23 mouse cellular contexts compared by ENCODE assay signal in the genomic region with DNA sequence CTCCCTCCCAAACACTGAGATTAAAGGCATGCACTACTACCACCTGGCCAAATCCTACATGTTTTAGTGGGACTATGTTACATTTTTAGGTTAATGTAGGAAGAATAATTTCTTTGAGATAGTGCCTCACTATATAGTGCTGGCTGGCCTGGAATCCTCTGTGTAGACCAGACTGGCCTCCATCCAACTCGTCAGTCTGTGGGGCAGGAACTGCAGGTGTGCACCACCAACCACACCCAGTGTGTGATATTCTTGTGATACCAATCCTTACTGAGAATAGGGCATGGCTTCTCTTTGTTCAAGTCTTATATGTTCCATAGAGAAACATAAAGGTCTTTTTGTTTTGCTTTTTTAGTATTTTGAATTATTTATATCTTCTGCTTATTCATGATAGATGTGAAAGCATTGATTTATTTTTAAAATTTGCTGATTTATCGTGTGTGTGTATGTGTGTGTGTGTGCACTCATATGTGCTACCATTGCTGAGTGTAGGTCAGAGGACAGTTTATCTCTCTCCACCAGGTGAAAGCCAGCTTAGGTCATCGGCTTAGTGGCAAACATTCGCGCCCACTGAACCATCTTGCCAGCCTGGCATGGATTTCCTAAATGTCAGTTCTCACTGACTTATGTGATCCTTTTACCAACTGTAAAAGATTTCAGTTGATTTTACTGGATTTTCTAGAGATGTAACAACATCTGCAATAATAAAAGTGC.
"Had no signal": no experiment of that assay in that cellular context is flagged by ENCODE, and none has a peak within 500 bp of the region (broad histone marks: within the 10 kb centered on the region; RNA-seq: fewer than 3 reads in every experiment).

No protein-coding gene starts in this region.

- DNase-seq: gastrocnemius, postnatal 14 days; heart, adult 18-20 months; heart, postnatal 10 days; heart, postnatal 4 days; kidney, adult 18-20 months; kidney, adult 8-10 months; kidney, postnatal 10 days; kidney, postnatal 25 days; kidney, postnatal 4 days had no signal

- H3K9ac ChIP-seq: heart, embryonic 12.5 days; hindbrain, embryonic 12.5 days; hindbrain, embryonic 14.5 days; intestine, embryonic 15.5 days had no signal

- H3K4me1 ChIP-seq: hindbrain, embryonic 12.5 days had no signal

- H3K27ac ChIP-seq: heart, embryonic 10.5 days; hindbrain, embryonic 10.5 days; hindbrain, embryonic 12.5 days; hindbrain, embryonic 14.5 days; intestine, embryonic 15.5 days; layer of hippocampus, adult 2 months; left cerebral cortex, adult 2 months; limb, embryonic 10.5 days; limb, embryonic 12.5 days had no signal

- H3K4me3 ChIP-seq: heart, embryonic 10.5 days; heart, embryonic 12.5 days; hindbrain, embryonic 10.5 days; hindbrain, embryonic 12.5 days; intestine, embryonic 15.5 days; layer of hippocampus, adult 2 months; left cerebral cortex, adult 2 months; limb, embryonic 10.5 days; limb, embryonic 12.5 days had no signal

- H3K4me2 ChIP-seq: heart, embryonic 12.5 days; hindbrain, embryonic 12.5 days; hindbrain, embryonic 14.5 days; intestine, embryonic 15.5 days; limb, embryonic 12.5 days; liver, embryonic 11.5 days had no signal

- H3K36me3 ChIP-seq: heart, embryonic 10.5 days; heart, embryonic 12.5 days; hindbrain, embryonic 10.5 days; hindbrain, embryonic 12.5 days; intestine, embryonic 15.5 days; limb, embryonic 10.5 days; limb, embryonic 12.5 days had no signal

- H3K27me3 ChIP-seq: heart, embryonic 12.5 days; hindbrain, embryonic 12.5 days; intestine, embryonic 15.5 days; limb, embryonic 12.5 days had no signal

- ATAC-seq: hindbrain, embryonic 16.5 days; inflammation-experienced regulatory T-cells, adult 6 months; intestine, embryonic 15.5 days; intestine, postnatal 0 days had no signal

- H3K9me3 ChIP-seq: heart, embryonic 10.5 days; heart, embryonic 12.5 days; hindbrain, embryonic 10.5 days; hindbrain, embryonic 12.5 days; intestine, embryonic 15.5 days; limb, embryonic 10.5 days; limb, embryonic 12.5 days had no signal
